Mouse (Mus musculus): ENCODE data around the gene Birc5. TPM values are rescaled to one million over a fixed set of nuclear protein-coding genes. Genes with fewer than 3 reads are reported as not detected.

Birc5 gene
- total RNA-seq, 2 experiments from 2014 or later, result not detected

GRCm38 (mm10) chr11:117854241-117854640 lies 5.2 kb downstream of the Birc5 start:
- no peak for DNase-seq (ENCODE audit: low spot score)

- no peak for DNase-seq (ENCODE audit: low spot score)
These were observed 6.3 kb downstream of the Birc5 start for GRCm38 (mm10) chr11:117855360-117855759.

- DNase-seq (ENCODE audit: low spot score), result no peak
These were observed 6.9 kb downstream of the Birc5 start for GRCm38 (mm10) chr11:117855975-117856374.

GRCm38 (mm10) chr11:117857462-117857861 lies 8.4 kb downstream of the Birc5 start:
- DNase-seq (ENCODE audit: low spot score), result no peak

- DNase-seq (ENCODE audit: low spot score), result no peak
These were observed 9.3 kb downstream of the Birc5 start for GRCm38 (mm10) chr11:117858392-117858791.

GRCm38 (mm10) chr11:117860601-117861000 lies 11.6 kb downstream of the Birc5 start, which contains the start of gene Tmem235:
Gene Tmem235, plus strand, starts transcription at chr11:117860752.
- DNase-seq (ENCODE audit: low spot score), result no peak

- no peak for DNase-seq (ENCODE audit: low spot score)
These were observed 14.3 kb downstream of the Birc5 start for GRCm38 (mm10) chr11:117863174-117863856.

- no peak for DNase-seq (ENCODE audit: low spot score)
These were observed 15.8 kb downstream of the Birc5 start for GRCm38 (mm10) chr11:117864805-117865204.

GRCm38 (mm10) chr11:117865988-117866387 lies 16.9 kb downstream of the Birc5 start:
- DNase-seq (ENCODE audit: low spot score), result no peak

- DNase-seq (ENCODE audit: low spot score), result peak; percentile 78
These were observed 21.8 kb downstream of the Birc5 start for GRCm38 (mm10) chr11:117870688-117871365.

- DNase-seq (ENCODE audit: low spot score), result no peak
These were observed 22.3 kb downstream of the Birc5 start for GRCm38 (mm10) chr11:117871376-117871775.

GRCm38 (mm10) chr11:117871911-117872584 lies 23.0 kb downstream of the Birc5 start:
- no peak for DNase-seq (ENCODE audit: low spot score)

- DNase-seq (ENCODE audit: low spot score), result peak; percentile 88
These were observed 24.0 kb downstream of the Birc5 start, which contains the start of gene Tha1 for GRCm38 (mm10) chr11:117872861-117873608. Gene Tha1, minus strand, starts transcription at chr11:117873481.

GRCm38 (mm10) chr11:117874419-117874818 lies 25.4 kb downstream of the Birc5 start:
- DNase-seq (ENCODE audit: low spot score), result no peak

- DNase-seq (ENCODE audit: low spot score), result no peak
These were observed 26.6 kb downstream of the Birc5 start for GRCm38 (mm10) chr11:117875681-117876080.

GRCm38 (mm10) chr11:117877917-117878745 lies 29.1 kb downstream of the Birc5 start:
- DNase-seq (ENCODE audit: low spot score), result peak; percentile 21

GRCm38 (mm10) chr11:117878892-117879291 lies 29.8 kb downstream of the Birc5 start:
- no peak for DNase-seq (ENCODE audit: low spot score)

- no peak for DNase-seq (ENCODE audit: low spot score)
These were observed 30.6 kb downstream of the Birc5 start for GRCm38 (mm10) chr11:117879676-117880075.

GRCm38 (mm10) chr11:117880336-117880976 lies 31.4 kb downstream of the Birc5 start:
- no peak for DNase-seq (ENCODE audit: low spot score)

GRCm38 (mm10) chr11:117880977-117881358 lies 31.9 kb downstream of the Birc5 start:
- no peak for DNase-seq (ENCODE audit: low spot score)
